Comparison of ENCODE assay signal across 9 mouse cellular contexts in the genomic region with DNA sequence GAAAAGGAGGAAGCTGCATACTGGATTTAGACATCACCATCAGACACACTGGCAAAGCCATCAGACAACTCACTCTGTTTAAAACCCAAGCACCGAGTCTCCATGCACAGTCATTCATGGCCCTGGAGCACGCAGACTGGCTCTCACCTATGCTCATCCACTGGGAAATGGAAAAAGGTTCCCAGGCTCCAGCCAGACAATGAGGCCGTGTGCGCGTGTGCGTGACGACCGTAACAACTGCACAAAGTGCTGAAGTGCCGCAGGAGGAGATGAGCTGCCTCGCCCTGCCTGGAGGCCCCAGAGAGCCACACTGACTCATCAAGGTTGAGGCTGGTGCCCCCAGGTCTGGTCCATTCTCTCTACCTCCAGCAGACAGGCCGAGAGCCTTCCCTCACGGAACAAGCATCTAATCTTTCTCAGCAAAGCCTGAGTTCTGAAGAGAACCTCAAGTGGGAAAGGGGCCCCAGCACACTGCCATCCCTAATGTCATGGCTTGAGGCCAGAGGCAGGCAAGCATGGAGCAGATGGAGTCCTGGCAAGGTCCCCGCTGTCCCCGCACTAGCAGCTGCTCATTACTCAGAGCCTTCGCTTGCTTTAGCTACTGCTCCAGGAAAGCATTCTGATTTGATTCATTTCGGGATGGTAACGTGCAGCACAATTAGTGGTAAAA. TPM values are rescaled to one million over a fixed set of nuclear protein-coding genes. Genes with fewer than 3 reads are reported as not detected.
DNase-seq lines count a peak whose midpoint lies in the region; ATAC-seq lines count a peak whose summit lies in the region.
"Had no signal": no experiment of that assay in that cellular context is flagged by ENCODE, and none has a peak within 500 bp of the region (broad histone marks: within the 10 kb centered on the region; RNA-seq: fewer than 3 reads in every experiment).

No protein-coding gene starts in this region.

- H3K36me3 ChIP-seq in neural tube, embryonic 12.5 days: peaks cover 40% of the 10 kb centered on the region
- H3K36me3 ChIP-seq in embryonic facial prominence, embryonic 15.5 days: peaks cover 53% of the 10 kb centered on the region

- H3K4me1 ChIP-seq in neural tube, embryonic 12.5 days: peaks cover 8% of the 10 kb centered on the region; the same call in 1 of the 2 replicates
- peaks cover 13% of the 10 kb centered on the region for H3K4me1 ChIP-seq in embryonic facial prominence, embryonic 15.5 days
- H3K4me1 ChIP-seq: lung, embryonic 15.5 days had no signal

- no peaks in the 10 kb centered on the region for H3K27me3 ChIP-seq in neural tube, embryonic 12.5 days (replicated peaks)
- no peaks in the 10 kb centered on the region for H3K27me3 ChIP-seq in embryonic facial prominence, embryonic 15.5 days
- H3K27me3 ChIP-seq: lung, embryonic 15.5 days had no signal

- no peak overlapping the region for H3K4me3 ChIP-seq in neural tube, embryonic 12.5 days
- H3K4me3 ChIP-seq in embryonic facial prominence, embryonic 15.5 days (replicated peaks): no peak overlapping the region
- H3K4me3 ChIP-seq: lung, embryonic 15.5 days had no signal

- no peak for DNase-seq in neural tube, embryonic 10.5 days (ENCODE audit: extremely low spot score, low spot score)
- peak; percentile 70 to 87 for DNase-seq in layer of hippocampus, postnatal 14 days (ENCODE audit: low spot score in 2 of 2)
- DNase-seq in right cerebral cortex, postnatal 36 days (ENCODE audit: low spot score in 2 of 2): peak; percentile 44 to 57
- no peak for DNase-seq in kidney, adult 9 months
- DNase-seq in liver: no peak
- DNase-seq in adrenal gland, postnatal 4 days (ENCODE audit: low spot score in 2 of 2): no peak

- no peak for ATAC-seq in neural tube, embryonic 12.5 days (ENCODE audit: low FRiP score, low read depth)
- peak; percentile 73; the same call in 1 of the 2 replicates for ATAC-seq in embryonic facial prominence, embryonic 15.5 days (ENCODE audit: insufficient number of reproducible peaks, low FRiP score, low TSS enrichment, low read depth)

- no peaks in the 10 kb centered on the region for H3K9me3 ChIP-seq in neural tube, embryonic 12.5 days
- H3K9me3 ChIP-seq in embryonic facial prominence, embryonic 15.5 days (replicated peaks): no peaks in the 10 kb centered on the region
- H3K9me3 ChIP-seq: lung, embryonic 15.5 days had no signal

- no peak overlapping the region for H3K4me2 ChIP-seq in neural tube, embryonic 12.5 days (replicated peaks)
- H3K4me2 ChIP-seq in embryonic facial prominence, embryonic 15.5 days (replicated peaks): no peak overlapping the region
- H3K4me2 ChIP-seq: lung, embryonic 15.5 days had no signal

- H3K27ac ChIP-seq in neural tube, embryonic 12.5 days: 0 out of 2 replicates have a peak overlapping the region, but pooled peaks have one; percentile 32
- H3K27ac ChIP-seq in embryonic facial prominence, embryonic 15.5 days (replicated peaks): peak overlapping the region; percentile 58; the same call in 1 of the 2 replicates
- H3K27ac ChIP-seq: lung, embryonic 15.5 days had no signal

- 81% methylated on average over 17 of the region's 17 CpGs for WGBS in neural tube, embryonic 12.5 days
- WGBS in embryonic facial prominence, embryonic 15.5 days: 60% methylated on average over 17 of the region's 17 CpGs

- H3K9ac ChIP-seq in neural tube, embryonic 12.5 days: no peak overlapping the region
- H3K9ac ChIP-seq in embryonic facial prominence, embryonic 15.5 days: no peak overlapping the region
- H3K9ac ChIP-seq: lung, embryonic 15.5 days had no signal

RNA-seq across cellular contexts. Expression of a gene that starts 47.0 kb away (rescaled TPM):
- 38.4 and 40.4 TPM in 2 replicates for polyA plus RNA-seq in neural tube, embryonic 12.5 days (2016; fragmentation: Nextera tagmentation; extraction: Ambion mirVana)
- 27.7 and 28.1 TPM in 2 replicates for polyA plus RNA-seq in embryonic facial prominence, embryonic 15.5 days (2015; fragmentation: Nextera tagmentation; extraction: Ambion mirVana)
- 10 to 100 TPM; 40.4 to 41.7 TPM for total RNA-seq in layer of hippocampus, postnatal 14 days (2021)
- total RNA-seq in adrenal gland, postnatal 4 days (2021): 10 to 100 TPM; 53.7 to 62.5 TPM

RNA-seq across cellular contexts. Expression of a gene that starts 56.2 kb away (rescaled TPM):
- 4.3 and 5.3 TPM in 2 replicates for polyA plus RNA-seq in neural tube, embryonic 12.5 days (2016; fragmentation: Nextera tagmentation; extraction: Ambion mirVana)
- polyA plus RNA-seq in embryonic facial prominence, embryonic 15.5 days (2015; fragmentation: Nextera tagmentation; extraction: Ambion mirVana): 0.36 and 0.63 TPM in 2 replicates
- total RNA-seq in layer of hippocampus, postnatal 14 days (2021): 10 to 100 TPM; 35.7 to 36.7 TPM
- total RNA-seq in adrenal gland, postnatal 4 days (2021): 1 to 10 TPM; 1.3 to 1.5 TPM

Comparison
In these comparisons a context has a peak if more than half of its experiments do, and no peak if none do; other contexts are left out.
1. DNase-seq: peak in layer of hippocampus, postnatal 14 days (2 of 2) and right cerebral cortex, postnatal 36 days (2 of 2); none in neural tube, embryonic 10.5 days (single experiment), kidney, adult 9 months (single experiment), liver (single experiment) and adrenal gland, postnatal 4 days (0 of 2).
2. RNA of a gene that starts 56.2 kb away (total RNA-seq): 35.7 to 36.7 TPM in layer of hippocampus, postnatal 14 days; 1.3 to 1.5 TPM in adrenal gland, postnatal 4 days; every median in the first group is over 10 times any median in the second.